Mouse (Mus musculus) heart, postnatal 0 days (tissue): ENCODE results near the gene Camta1.

ENCODE experiments used
- CTCF ChIP-seq: IDR thresholded peaks from 2 replicates; pipeline ENCODE4 v1.5.1; 2016; ENCODE audit warnings: antibody characterized with exemption, control low read depth, low read depth
- EP300 ChIP-seq: IDR thresholded peaks from 2 replicates; pipeline ENCODE4 v1.6.1; 2016; ENCODE audit warnings: antibody characterized with exemption, low read depth

GRCm38 (mm10) chr4:151141196-151141880 is 720.3 kb downstream of the Camta1 start:
- TF ChIP-seq CTCF (peak; percentile 98), EP300 (peak; percentile 72)
